Mouse (Mus musculus): Measurements from ENCODE around the gene Myb. TPM values are rescaled to one million over a fixed set of nuclear protein-coding genes. Genes with fewer than 3 reads are reported as not detected.

Gene Myb
- polyA plus RNA-seq, 1 experiment from 2014 or later = 4.6 TPM

DNA sequence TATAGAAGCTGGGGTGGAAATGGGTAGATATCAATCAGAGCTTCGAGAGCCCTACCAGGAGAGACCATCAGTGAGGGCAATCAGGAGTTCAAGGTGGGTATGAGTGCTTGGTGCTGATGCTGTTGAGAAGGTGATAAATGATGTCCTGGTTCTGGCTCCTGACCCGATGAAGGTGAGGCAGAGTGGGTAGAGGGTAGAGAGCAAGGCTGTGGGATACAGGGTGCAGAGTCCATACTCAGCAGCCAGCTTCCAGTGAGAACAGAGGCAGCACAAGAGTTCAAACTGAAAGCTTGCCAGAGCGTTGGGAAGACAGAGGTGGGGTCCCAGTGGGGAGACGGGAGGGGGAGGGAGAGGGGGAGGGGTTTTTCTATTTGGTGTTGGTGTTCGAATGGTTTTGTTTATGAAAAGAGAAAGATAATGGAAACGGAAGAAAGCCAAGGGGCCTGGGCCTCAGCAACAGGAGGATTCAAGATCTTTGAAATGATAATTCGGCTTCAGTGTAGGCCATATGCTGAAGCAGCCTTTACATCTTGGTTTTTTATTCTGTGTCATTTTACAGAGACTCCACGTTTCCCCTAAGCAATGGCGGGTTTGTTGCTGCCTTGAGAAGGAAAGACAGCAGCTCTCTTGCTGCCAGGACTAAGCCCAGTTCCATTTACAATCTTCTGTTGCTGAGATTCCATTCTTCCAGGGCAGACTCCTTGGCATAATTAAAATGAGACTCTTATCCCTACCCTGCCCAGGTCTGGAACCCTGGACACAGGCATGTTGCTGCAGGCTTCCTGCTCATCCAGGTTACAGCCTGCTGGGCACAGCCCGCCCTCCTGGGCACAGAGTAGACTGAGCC is 32.5 kb upstream of the Myb start:
- H3K4me1 ChIP-seq = peaks cover 3% of the 10 kb centered on the region; the same call in 1 of the 2 replicates
- H3K9me3 ChIP-seq (replicated peaks) = no peaks in the 10 kb centered on the region
- no peak overlapping the region for H3K27ac ChIP-seq
- H3K4me2 ChIP-seq (replicated peaks) = no peak overlapping the region
- no peak for ATAC-seq (ENCODE audit: low FRiP score)
- peaks cover 2% of the 10 kb centered on the region; the same call in 1 of the 2 replicates for H3K27me3 ChIP-seq
- 29% methylated on average over 10 of the region's 10 CpGs for WGBS
- no peak overlapping the region for H3K9ac ChIP-seq
- H3K4me3 ChIP-seq = no peak overlapping the region
- H3K36me3 ChIP-seq = no peaks in the 10 kb centered on the region

DNA sequence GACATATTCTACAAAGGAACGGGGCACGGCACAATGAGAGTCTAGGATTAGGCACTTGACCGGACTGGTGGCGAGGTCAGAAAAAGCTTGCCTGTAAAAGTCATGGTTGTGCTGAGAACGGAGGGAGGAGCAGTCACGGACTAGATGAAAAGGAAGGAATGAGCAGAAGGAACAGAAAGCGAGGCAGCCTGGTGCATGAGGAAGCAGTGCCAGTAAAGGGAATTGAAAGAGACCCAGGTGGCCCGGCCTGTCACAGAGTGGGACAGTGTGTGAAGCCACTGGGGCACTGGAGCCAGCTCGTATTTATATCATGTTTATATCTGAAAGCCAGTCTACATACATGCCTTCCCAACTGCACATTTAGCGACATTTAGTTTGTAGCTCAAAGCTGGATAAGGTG is 31.7 kb upstream of the Myb start:
- no peak overlapping the region for H3K27ac ChIP-seq
- peaks cover 3% of the 10 kb centered on the region; the same call in 1 of the 2 replicates for H3K4me1 ChIP-seq
- H3K9ac ChIP-seq = no peak overlapping the region
- H3K36me3 ChIP-seq = no peaks in the 10 kb centered on the region
- H3K9me3 ChIP-seq (replicated peaks) = no peaks in the 10 kb centered on the region
- H3K4me3 ChIP-seq = no peak overlapping the region
- WGBS = 81% methylated on average over 10 of the region's 10 CpGs
- ATAC-seq (ENCODE audit: low FRiP score) = no peak
- H3K27me3 ChIP-seq = peaks cover 2% of the 10 kb centered on the region; the same call in 1 of the 2 replicates
- H3K4me2 ChIP-seq (replicated peaks) = no peak overlapping the region

DNA sequence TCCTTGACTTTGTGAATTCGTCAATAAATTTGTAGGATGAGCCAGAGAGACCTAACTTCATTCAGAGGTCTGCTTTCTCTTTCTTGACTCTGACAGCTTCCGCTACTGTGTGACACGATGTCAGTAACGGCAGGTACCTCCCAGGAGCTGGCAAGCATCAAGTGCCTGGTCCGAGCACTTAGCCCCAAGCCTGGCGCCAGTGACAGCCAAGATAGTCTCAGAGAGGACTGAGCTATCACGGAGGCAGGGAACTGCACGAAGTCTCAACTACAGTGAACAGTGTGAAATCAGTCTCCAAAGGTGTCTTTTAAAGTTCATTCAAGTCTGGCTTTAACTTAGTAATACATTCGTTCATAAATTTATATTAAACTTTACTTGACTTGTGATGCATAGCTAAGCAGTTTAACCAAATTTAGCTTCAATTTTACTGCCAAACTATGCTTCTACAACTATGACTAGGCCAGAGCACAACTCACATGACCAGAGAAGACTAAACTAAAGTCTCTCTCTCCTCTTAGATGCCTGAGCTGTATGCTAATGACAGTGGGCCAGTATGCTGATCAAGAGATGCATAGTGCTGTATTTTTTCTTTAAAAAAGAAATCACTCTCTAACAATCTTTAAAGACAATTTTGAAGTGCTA is 29.1 kb upstream of the Myb start:
- H3K36me3 ChIP-seq = no peaks in the 10 kb centered on the region
- WGBS = 79% methylated on average over 9 of the region's 9 CpGs
- no peak overlapping the region for H3K4me2 ChIP-seq (replicated peaks)
- peaks cover 2% of the 10 kb centered on the region; the same call in 1 of the 2 replicates for H3K27me3 ChIP-seq
- no peak overlapping the region for H3K9ac ChIP-seq
- H3K9me3 ChIP-seq (replicated peaks) = no peaks in the 10 kb centered on the region
- no peak for ATAC-seq (ENCODE audit: low FRiP score)
- H3K27ac ChIP-seq = no peak overlapping the region
- H3K4me1 ChIP-seq = peaks cover 3% of the 10 kb centered on the region; the same call in 1 of the 2 replicates
- no peak overlapping the region for H3K4me3 ChIP-seq

GRCm38 (mm10) chr10:21189275-21189601 is 28.5 kb upstream of the Myb start:
- Histone ChIP-seq H3K36me3 (no peaks in the 10 kb centered on the region), H3K27ac (no peak overlapping the region), H3K4me1 (peaks cover 3% of the 10 kb centered on the region; the same call in 1 of the 2 replicates), H3K9ac (no peak overlapping the region), H3K4me2 (replicated peaks) (peak overlapping the region; percentile 47), H3K4me3 (peak overlapping the region; percentile 10; the same call in 1 of the 2 replicates), H3K9me3 (replicated peaks) (no peaks in the 10 kb centered on the region), H3K27me3 (peaks cover 2% of the 10 kb centered on the region; the same call in 1 of the 2 replicates)
- 25% methylated on average over 8 of the region's 8 CpGs for WGBS
- no peak for ATAC-seq (ENCODE audit: low FRiP score)

DNA sequence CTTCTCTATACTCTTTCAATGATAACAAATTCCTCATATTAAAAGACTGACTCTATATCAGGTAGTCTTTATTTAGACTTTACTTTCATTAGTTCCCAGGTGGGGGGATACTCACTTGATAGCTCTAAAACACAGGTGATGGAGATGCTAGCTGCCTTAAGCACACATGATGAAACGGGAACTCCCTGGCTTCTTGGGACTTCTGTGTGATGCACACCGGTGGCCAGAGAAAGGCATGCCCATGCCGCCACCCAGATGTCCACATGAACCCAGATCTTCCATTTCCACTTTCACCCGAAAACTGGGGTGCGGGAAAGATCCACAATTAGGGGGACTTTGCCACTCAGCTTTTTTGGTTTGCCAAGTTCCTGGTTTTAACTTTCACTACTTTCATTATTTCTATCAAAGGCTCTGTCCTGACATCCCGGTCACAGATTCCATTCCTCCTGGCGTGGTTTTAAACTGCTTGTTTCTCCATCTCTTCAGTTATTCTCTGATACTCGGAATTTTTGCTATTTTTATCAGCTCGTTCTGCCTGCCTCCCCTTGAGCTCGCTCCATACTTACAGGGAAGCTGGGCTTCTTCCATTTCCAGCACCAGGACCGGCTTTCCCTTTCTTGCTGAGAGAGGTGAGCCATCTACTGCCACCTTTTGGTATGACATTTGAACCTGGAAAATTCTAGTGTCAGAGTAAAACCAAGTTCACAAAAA is 27.9 kb upstream of the Myb start:
- peaks cover 3% of the 10 kb centered on the region; the same call in 1 of the 2 replicates for H3K4me1 ChIP-seq
- H3K27me3 ChIP-seq = peaks cover 2% of the 10 kb centered on the region; the same call in 1 of the 2 replicates
- peak overlapping the region; percentile 47 for H3K4me2 ChIP-seq (replicated peaks)
- H3K27ac ChIP-seq = no peak overlapping the region
- no peak overlapping the region for H3K9ac ChIP-seq
- H3K4me3 ChIP-seq = peak overlapping the region; percentile 10; the same call in 1 of the 2 replicates
- peak; percentile 68; the same call in 1 of the 2 replicates for ATAC-seq (ENCODE audit: low FRiP score)
- 29% methylated on average over 11 of the region's 11 CpGs for WGBS
- H3K36me3 ChIP-seq = no peaks in the 10 kb centered on the region
- no peaks in the 10 kb centered on the region for H3K9me3 ChIP-seq (replicated peaks)

DNA sequence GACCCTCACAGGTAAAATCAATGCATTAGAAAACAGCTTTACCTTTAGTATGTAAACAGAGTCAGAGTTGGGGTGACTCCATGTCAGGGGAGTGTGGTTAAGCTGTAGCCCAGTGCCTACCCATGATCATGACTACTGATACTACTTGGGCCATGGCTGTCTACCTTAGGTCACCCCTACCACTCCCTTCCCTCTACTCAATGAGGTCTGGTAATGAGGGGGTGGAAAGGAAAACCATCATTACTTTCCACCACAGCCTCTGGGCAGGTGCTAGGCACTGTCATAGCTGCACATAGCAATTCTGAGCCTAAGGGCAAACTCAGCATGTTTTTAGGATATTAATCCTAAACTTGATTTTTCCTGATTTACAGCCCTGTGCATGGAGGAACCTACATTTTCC is 27.1 kb upstream of the Myb start:
- H3K9me3 ChIP-seq (replicated peaks) = no peaks in the 10 kb centered on the region
- H3K27me3 ChIP-seq = peaks cover 2% of the 10 kb centered on the region; the same call in 1 of the 2 replicates
- H3K27ac ChIP-seq = no peak overlapping the region
- no peak overlapping the region for H3K4me2 ChIP-seq (replicated peaks)
- no peak overlapping the region for H3K4me3 ChIP-seq
- ATAC-seq (ENCODE audit: low FRiP score) = no peak
- peaks cover 3% of the 10 kb centered on the region; the same call in 1 of the 2 replicates for H3K4me1 ChIP-seq
- H3K9ac ChIP-seq = no peak overlapping the region
- H3K36me3 ChIP-seq = no peaks in the 10 kb centered on the region

DNA sequence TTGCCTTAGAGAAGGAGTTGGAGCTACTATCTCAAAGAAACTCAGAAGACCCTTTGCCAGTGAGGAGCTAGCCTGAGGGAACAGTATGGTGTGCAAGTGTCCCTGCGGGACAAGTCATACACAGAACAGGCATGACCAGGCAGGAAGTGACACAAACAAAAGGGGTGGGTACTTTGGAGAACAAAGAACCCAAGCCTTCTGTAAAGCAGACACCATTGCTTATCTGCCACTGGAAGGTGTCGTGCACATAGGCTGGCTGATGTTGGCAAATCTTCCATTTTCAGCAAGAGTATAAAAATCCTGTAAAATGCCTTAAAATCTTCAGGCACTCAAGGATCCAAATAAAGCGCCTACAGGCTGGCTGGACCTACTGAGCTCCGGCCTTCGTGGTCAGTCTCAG is 25.9 kb upstream of the Myb start:
- ATAC-seq (ENCODE audit: low FRiP score) = no peak
- no peak overlapping the region for H3K4me2 ChIP-seq (replicated peaks)
- H3K9ac ChIP-seq = no peak overlapping the region
- H3K27me3 ChIP-seq = peaks cover 2% of the 10 kb centered on the region; the same call in 1 of the 2 replicates
- no peaks in the 10 kb centered on the region for H3K36me3 ChIP-seq
- no peak overlapping the region for H3K4me3 ChIP-seq
- H3K9me3 ChIP-seq (replicated peaks) = no peaks in the 10 kb centered on the region; the same call in 1 of the 2 replicates
- no peak overlapping the region for H3K27ac ChIP-seq
- peaks cover 3% of the 10 kb centered on the region; the same call in 1 of the 2 replicates for H3K4me1 ChIP-seq
- WGBS = 82% methylated on average over 5 of the region's 5 CpGs

DNA sequence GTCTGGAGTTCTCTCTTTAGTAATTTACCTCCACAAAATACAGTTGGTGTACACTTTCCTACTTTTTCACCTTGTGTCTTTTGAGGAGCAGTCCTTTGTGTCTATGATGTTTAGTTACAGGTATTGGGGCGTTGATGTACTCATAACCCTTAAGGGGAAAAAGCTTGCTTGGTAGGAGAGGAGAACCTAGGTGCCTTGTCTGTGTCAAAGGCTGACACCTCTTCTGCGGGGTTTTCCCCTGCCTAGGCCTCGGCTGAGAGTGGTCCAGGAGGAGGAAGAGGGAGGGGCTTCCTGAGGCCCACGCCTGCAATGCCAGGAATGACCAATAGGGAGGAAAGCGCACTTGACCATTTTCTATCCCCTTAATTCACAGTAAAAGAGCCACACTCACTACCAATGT is 17.9 kb upstream of the Myb start:
- H3K4me3 ChIP-seq = no peak overlapping the region
- WGBS = 35% methylated on average over 5 of the region's 5 CpGs
- H3K27me3 ChIP-seq = no peaks in the 10 kb centered on the region
- no peak overlapping the region for H3K27ac ChIP-seq
- no peak for ATAC-seq (ENCODE audit: low FRiP score)
- H3K9ac ChIP-seq = no peak overlapping the region
- no peaks in the 10 kb centered on the region; the same call in 1 of the 2 replicates for H3K9me3 ChIP-seq (replicated peaks)
- no peak overlapping the region for H3K4me2 ChIP-seq (replicated peaks)
- no peaks in the 10 kb centered on the region for H3K4me1 ChIP-seq
- H3K36me3 ChIP-seq = no peaks in the 10 kb centered on the region

GRCm38 (mm10) chr10:21178281-21178680 is 17.5 kb upstream of the Myb start:
- Histone ChIP-seq H3K9ac (no peak overlapping the region), H3K27me3 (no peaks in the 10 kb centered on the region), H3K27ac (no peak overlapping the region), H3K4me1 (no peaks in the 10 kb centered on the region), H3K4me2 (replicated peaks) (no peak overlapping the region), H3K4me3 (no peak overlapping the region), H3K9me3 (replicated peaks) (no peaks in the 10 kb centered on the region; the same call in 1 of the 2 replicates), H3K36me3 (no peaks in the 10 kb centered on the region)
- no peak for ATAC-seq (ENCODE audit: low FRiP score)
- WGBS = 87% methylated on average over 10 of the region's 10 CpGs

GRCm38 (mm10) chr10:21172650-21173200 is 11.9 kb upstream of the Myb start:
- Histone ChIP-seq H3K36me3 (no peaks in the 10 kb centered on the region), H3K4me3 (no peak overlapping the region), H3K4me1 (no peaks in the 10 kb centered on the region), H3K9ac (no peak overlapping the region), H3K27me3 (no peaks in the 10 kb centered on the region), H3K4me2 (replicated peaks) (no peak overlapping the region), H3K9me3 (replicated peaks) (no peaks in the 10 kb centered on the region), H3K27ac (no peak overlapping the region)
- WGBS = 88% methylated on average over 4 of the region's 4 CpGs
- ATAC-seq (ENCODE audit: low FRiP score) = no peak

GRCm38 (mm10) chr10:21168466-21168865 is 7.7 kb upstream of the Myb start:
- no peaks in the 10 kb centered on the region for H3K9me3 ChIP-seq (replicated peaks)
- no peaks in the 10 kb centered on the region for H3K36me3 ChIP-seq
- no peak overlapping the region for H3K27ac ChIP-seq
- H3K4me1 ChIP-seq = no peaks in the 10 kb centered on the region
- ATAC-seq (ENCODE audit: low FRiP score) = no peak
- no peak overlapping the region for H3K9ac ChIP-seq
- H3K4me3 ChIP-seq = no peak overlapping the region
- WGBS = 95% methylated on average over 8 of the region's 8 CpGs
- H3K4me2 ChIP-seq (replicated peaks) = no peak overlapping the region
- peaks cover 7% of the 10 kb centered on the region; the same call in 1 of the 2 replicates for H3K27me3 ChIP-seq

GRCm38 (mm10) chr10:21167842-21168241 is 7.1 kb upstream of the Myb start:
- WGBS = 93% methylated on average over 6 of the region's 6 CpGs
- Histone ChIP-seq H3K9ac (no peak overlapping the region), H3K27ac (no peak overlapping the region), H3K9me3 (replicated peaks) (no peaks in the 10 kb centered on the region), H3K4me3 (no peak overlapping the region), H3K4me1 (no peaks in the 10 kb centered on the region), H3K27me3 (peaks cover 10% of the 10 kb centered on the region; the same call in 1 of the 2 replicates), H3K36me3 (no peaks in the 10 kb centered on the region), H3K4me2 (replicated peaks) (no peak overlapping the region)
- ATAC-seq (ENCODE audit: low FRiP score) = no peak
